Mouse (Mus musculus): ENCODE data around the gene Gm28308. TPM values are rescaled to one million over a fixed set of nuclear protein-coding genes. Genes with fewer than 3 reads are reported as not detected.
A peak's percentile ranks its signal among the peaks of the same experiment; 100 is the strongest.

The Gm28308 gene
- total and polyA plus RNA-seq, 3 experiments = not detected

DNA sequence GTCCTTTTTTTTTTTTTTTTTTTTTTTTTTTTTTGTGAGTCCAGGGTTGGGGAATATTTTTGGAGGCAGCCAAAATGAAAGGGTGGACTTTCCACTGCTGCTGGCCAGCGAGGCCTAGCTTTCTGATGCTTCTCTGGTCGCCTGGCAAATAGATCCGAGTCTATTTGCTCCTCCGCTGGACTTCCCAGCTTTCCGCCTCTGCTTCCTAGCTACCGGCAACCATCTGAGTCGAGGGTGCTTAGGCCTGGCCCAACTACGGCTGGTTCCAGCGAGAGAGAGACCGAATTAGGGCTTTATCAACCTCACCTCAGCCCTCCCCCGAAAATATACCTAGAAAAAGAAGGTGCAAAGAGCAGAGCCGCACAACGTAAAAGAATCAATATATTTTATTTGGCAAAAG lies 9.6 kb upstream of the Gm28308 start:
- H3K9ac ChIP-seq (ENCODE audit: insufficient read depth, low read depth) = no peak overlapping the region
- no peaks in the 10 kb centered on the region for H3K79me2 ChIP-seq (replicated peaks; ENCODE audit: control insufficient read depth, extremely low read depth, insufficient read depth, poor library complexity, severe bottlenecking)
- dilution Hi-C loops (cut with MboI; ENCODE audit: extremely low pct_ligation_motif_present, extremely low pct_unique_long_range_greater_than_20kb, low sequenced_read_pairs) = no loop called here
- no peak for DNase-seq (ENCODE audit: extremely low read depth)
- no peak overlapping the region for H3K4me3 ChIP-seq (replicated peaks in 1 of 3; ENCODE audit: low read depth in 2 of 3, low read length in 2 of 3, poor library complexity in 1 of 3)
- in situ Hi-C loops (cut with MboI; ENCODE audit: low pct_ligation_motif_present, low pct_unique_long_range_greater_than_20kb, low sequenced_read_pairs) = loop anchor here (10.0 to 25.0 kb wide), 3 partner anchors 210 to 1008 kb away; partner anchors contain the start of gene Skap2
- H3K36me3 ChIP-seq (replicated peaks in 1 of 2; ENCODE audit: control insufficient read depth in 1 of 2, insufficient read depth in 1 of 2, low read length in 1 of 2) = peaks cover 0 to 6% of the 10 kb centered on the region in 2 experiments
- TF ChIP-seq MAZ (IDR thresholded peaks at IDR 0.05; ENCODE audit: low read depth, low read length) (no peak), USF2 (conservative IDR thresholded peaks at IDR 0.05; ENCODE audit: low read depth, low read length) (no peak), E2F4 (IDR thresholded peaks at IDR 0.05; ENCODE audit: insufficient replicate concordance, low read depth, low read length) (no peak), SIN3A (IDR thresholded peaks at IDR 0.05; ENCODE audit: low read length) (no peak), GABPA (IDR thresholded peaks at IDR 0.05; ENCODE audit: insufficient replicate concordance, low read depth, low read length) (no peak), KAT2A (IDR thresholded peaks at IDR 0.05; ENCODE audit: insufficient replicate concordance, low read length) (no peak), JUND (conservative IDR thresholded peaks at IDR 0.05; ENCODE audit: low read depth, low read length) (no peak), EP300 (IDR thresholded peaks at IDR 0.05; ENCODE audit: low read length) (no peak), IRF4 (IDR thresholded peaks at IDR 0.05; ENCODE audit: low read depth, low read length) (no peak), USF1 (IDR thresholded peaks at IDR 0.05; ENCODE audit: low read depth, low read length) (no peak), ELF1 (IDR thresholded peaks at IDR 0.05; ENCODE audit: low read depth, low read length) (no peak), UBTF (IDR thresholded peaks at IDR 0.05; ENCODE audit: low read depth, low read length) (no peak), ZKSCAN1 (IDR thresholded peaks at IDR 0.05; ENCODE audit: borderline replicate concordance, low read depth, low read length) (no peak), MXI1 (IDR thresholded peaks at IDR 0.05; ENCODE audit: low read depth, low read length) (no peak), TBP (conservative IDR thresholded peaks at IDR 0.05; ENCODE audit: low read depth, low read length) (no peak), BHLHE40 (IDR thresholded peaks at IDR 0.05; ENCODE audit: low read depth, low read length) (no peak), NELFE (IDR thresholded peaks at IDR 0.05; ENCODE audit: low read depth, low read length) (no peak), ZNF384 (IDR thresholded peaks at IDR 0.05; ENCODE audit: low read depth, low read length) (no peak), CTCF (conservative IDR thresholded peaks at IDR 0.05 in 1 of 2, IDR thresholded peaks at IDR 0.05 in 1 of 2; ENCODE audit: low read depth in 2 of 2, low read length in 2 of 2) (no peak)
- no peaks in the 10 kb centered on the region for H3K27me3 ChIP-seq (replicated peaks)
- peaks cover 0 to 13% of the 10 kb centered on the region in 2 experiments; a peak in 2 of 4 replicates for H3K4me1 ChIP-seq (ENCODE audit: control insufficient read depth in 1 of 2, insufficient read depth in 2 of 2)
- no peak overlapping the region for H3K4me2 ChIP-seq (ENCODE audit: insufficient read depth, low read depth, poor library complexity, severe bottlenecking)
- H3K9me3 ChIP-seq (replicated peaks; ENCODE audit: low read length) = peaks cover 14% of the 10 kb centered on the region
- H3K27ac ChIP-seq (ENCODE audit: insufficient read depth, low read depth) = no peak overlapping the region

DNA sequence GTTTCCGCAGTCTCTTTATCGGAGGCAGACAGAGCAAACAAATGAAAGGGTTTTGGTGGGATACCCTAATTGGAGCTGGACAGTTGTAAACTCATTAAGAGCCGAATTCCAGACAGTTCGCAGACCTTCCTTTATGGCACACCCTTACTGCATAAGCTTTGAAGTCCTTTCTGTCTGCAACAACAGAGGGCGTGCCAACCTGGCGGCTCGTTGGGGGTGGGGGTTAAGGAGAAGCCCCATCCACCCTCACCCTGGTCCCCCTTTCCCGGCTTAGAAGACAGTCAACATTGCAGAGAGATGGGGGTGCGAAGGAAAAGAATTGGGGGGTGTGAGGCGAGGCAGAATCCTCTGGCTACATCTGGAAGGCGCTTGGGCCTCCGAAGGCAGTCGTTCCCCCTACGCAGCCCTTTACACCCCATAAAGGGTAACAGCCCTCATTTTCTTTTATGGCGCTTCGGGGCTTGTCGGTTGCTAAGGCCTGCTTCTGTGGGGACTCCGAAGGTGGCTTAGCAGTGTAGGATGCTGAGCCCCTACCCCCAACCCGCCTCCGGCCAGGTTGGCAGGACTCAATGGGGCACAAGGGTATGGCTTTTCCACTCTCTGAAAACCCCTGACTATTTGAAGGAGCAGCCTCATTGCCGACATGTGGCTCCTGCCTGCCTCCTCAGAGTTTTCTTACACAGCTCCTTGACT lies 9.0 kb upstream of the Gm28308 start:
- TF ChIP-seq ETS1 (conservative IDR thresholded peaks at IDR 0.05; ENCODE audit: low read depth, low read length) (no peak), USF1 (IDR thresholded peaks at IDR 0.05; ENCODE audit: low read depth, low read length) (no peak), UBTF (IDR thresholded peaks at IDR 0.05; ENCODE audit: low read depth, low read length) (no peak), POLR2A (IDR thresholded peaks at IDR 0.05; ENCODE audit: low read depth, low read length) (no peak)
- dilution Hi-C loops (cut with MboI; ENCODE audit: extremely low pct_ligation_motif_present, extremely low pct_unique_long_range_greater_than_20kb, low sequenced_read_pairs) = no loop called here
- peaks cover 0 to 13% of the 10 kb centered on the region in 2 experiments; a peak in 2 of 4 replicates for H3K4me1 ChIP-seq (ENCODE audit: control insufficient read depth in 1 of 2, insufficient read depth in 2 of 2)
- in situ Hi-C loops (cut with MboI; ENCODE audit: low pct_ligation_motif_present, low pct_unique_long_range_greater_than_20kb, low sequenced_read_pairs) = loop anchor here (10.0 to 25.0 kb wide), 3 partner anchors 210 to 1007 kb away; partner anchors contain the start of gene Skap2
- peak overlapping the region; percentile 8 to 76 (median 41) for H3K4me3 ChIP-seq (replicated peaks in 1 of 3; ENCODE audit: low read depth in 2 of 3, low read length in 2 of 3, poor library complexity in 1 of 3)
- no peaks in the 10 kb centered on the region for H3K79me2 ChIP-seq (replicated peaks; ENCODE audit: control insufficient read depth, extremely low read depth, insufficient read depth, poor library complexity, severe bottlenecking)
- H3K9ac ChIP-seq (ENCODE audit: insufficient read depth, low read depth) = no peak overlapping the region
- no peak for DNase-seq (ENCODE audit: extremely low read depth)
- H3K27ac ChIP-seq (ENCODE audit: insufficient read depth, low read depth) = no peak overlapping the region
- peak overlapping the region; percentile 30 for H3K4me2 ChIP-seq (ENCODE audit: insufficient read depth, low read depth, poor library complexity, severe bottlenecking)
- peaks cover 0 to 6% of the 10 kb centered on the region in 2 experiments for H3K36me3 ChIP-seq (replicated peaks in 1 of 2; ENCODE audit: control insufficient read depth in 1 of 2, insufficient read depth in 1 of 2, low read length in 1 of 2)
- peaks cover 19% of the 10 kb centered on the region for H3K9me3 ChIP-seq (replicated peaks; ENCODE audit: low read length)
- no peaks in the 10 kb centered on the region for H3K27me3 ChIP-seq (replicated peaks)
